Mouse (Mus musculus) lung, embryonic 16.5 days (tissue): ENCODE measurements at regions not wholly inside any gene's neighbourhood (a gene's known extent, or its start where the extent isn't known, plus 50 kb on each side); places are given as distances from the start of the nearest gene placed in this dataset.
A peak's percentile ranks its signal among the peaks of the same experiment; 100 is the strongest.

Experiments used
- ATAC-seq: fragments of 200-750 bp; cut with Nextera tagmentation; 2 replicates; pipeline ENCODE4 v1.8.0; 2017; ENCODE audit warnings: low read depth, mild to moderate bottlenecking, moderate library complexity
- H3K27ac ChIP-seq: fragments of 300-500 bp; sonication (generic); 2 replicates; pipeline ENCODE4 v1.5.1; 2014; ENCODE audit warnings: mild to moderate bottlenecking, control low read depth, low read length
- H3K27me3 ChIP-seq: fragments of 300-500 bp; sonication (generic); 2 replicates; pipeline ENCODE4 v1.6.1; 2014; ENCODE audit warnings: low read depth, low read length, mixed read lengths; ENCODE audit not compliant: control insufficient read depth, insufficient read depth
- H3K36me3 ChIP-seq: fragments of 300-500 bp; sonication (generic); 2 replicates; pipeline ENCODE4 v1.6.1; 2014; ENCODE audit warnings: low read length; ENCODE audit not compliant: control insufficient read depth, insufficient read depth
- H3K4me1 ChIP-seq: fragments of 300-500 bp; sonication (generic); replicated peaks from 2 replicates; pipeline ENCODE4 v1.6.1; 2014; ENCODE audit warnings: low read length, mixed read lengths; ENCODE audit not compliant: control insufficient read depth, insufficient read depth
- H3K4me2 ChIP-seq: fragments of 300-500 bp; sonication (generic); 2 replicates; pipeline ENCODE4 v1.6.1; 2014; ENCODE audit warnings: low read depth, low read length, control low read depth
- H3K4me3 ChIP-seq: fragments of 300-500 bp; sonication (generic); 2 replicates; pipeline ENCODE4 v1.5.1; 2014; ENCODE audit warnings: mild to moderate bottlenecking, low read length, control low read depth
- H3K9ac ChIP-seq: fragments of 300-500 bp; sonication (generic); 2 replicates; pipeline ENCODE4 v1.6.1; 2014; ENCODE audit warnings: low read length, control low read depth
- H3K9me3 ChIP-seq: fragments of 300-500 bp; sonication (generic); 2 replicates; pipeline ENCODE4 v1.6.1; 2016; ENCODE audit warnings: low read length; ENCODE audit not compliant: control insufficient read depth
- WGBS: fragments of 180-500 bp; shearing (Covaris S2); extraction: QIAGEN DNeasy Blood & Tissue Kit; methylation state at CpG from one replicate; pipeline ENCODE4 v1.1.7; 2014; 5-methylcytosine and 5-hydroxymethylcytosine counted together

GRCm38 (mm10) chr1:61050346-61050745 lies 72.6 kb downstream of the Icos start:
- no peak overlapping the region for H3K4me2 ChIP-seq
- no peaks in the 10 kb centered on the region for H3K4me1 ChIP-seq
- no peaks in the 10 kb centered on the region for H3K36me3 ChIP-seq
- 76% methylated on average over 4 of the region's 4 CpGs for WGBS
- no peak overlapping the region for H3K27ac ChIP-seq
- H3K4me3 ChIP-seq: no peak overlapping the region
- ATAC-seq: no peak
- H3K9ac ChIP-seq: no peak overlapping the region
- no peaks in the 10 kb centered on the region for H3K27me3 ChIP-seq
- no peaks in the 10 kb centered on the region for H3K9me3 ChIP-seq

DNA sequence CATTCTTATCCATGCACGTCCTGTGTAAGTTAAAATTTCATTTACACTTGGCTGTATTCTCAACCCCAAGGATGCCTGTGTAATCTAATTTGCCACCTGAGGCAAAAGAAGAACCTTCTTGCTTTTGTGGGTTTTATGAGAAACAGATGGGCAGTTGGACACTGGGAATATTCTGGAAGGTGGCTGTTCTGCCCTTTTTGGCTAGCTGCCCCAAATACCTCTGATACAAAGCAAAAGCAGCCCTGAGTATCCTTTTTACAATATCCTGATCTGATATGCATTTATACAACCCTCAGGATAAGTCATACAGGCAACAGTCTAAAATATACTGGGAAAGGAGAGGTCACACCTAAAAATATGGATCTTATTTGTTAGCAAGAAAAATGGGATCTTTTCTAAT lies 75.9 kb downstream of the Icos start:
- H3K4me1 ChIP-seq: no peaks in the 10 kb centered on the region
- no peaks in the 10 kb centered on the region for H3K9me3 ChIP-seq
- H3K36me3 ChIP-seq: no peaks in the 10 kb centered on the region
- ATAC-seq: no peak
- no peak overlapping the region for H3K4me3 ChIP-seq
- H3K27me3 ChIP-seq: no peaks in the 10 kb centered on the region
- WGBS: 48% methylated on average over 1 of the region's 1 CpGs
- H3K27ac ChIP-seq: no peak overlapping the region
- H3K9ac ChIP-seq: no peak overlapping the region
- no peak overlapping the region for H3K4me2 ChIP-seq

- no peak overlapping the region for H3K27ac ChIP-seq
- H3K27me3 ChIP-seq: no peaks in the 10 kb centered on the region
- no peaks in the 10 kb centered on the region for H3K36me3 ChIP-seq
- no peak overlapping the region for H3K4me3 ChIP-seq
- no peaks in the 10 kb centered on the region for H3K9me3 ChIP-seq
- WGBS: 66% methylated on average over 6 of the region's 6 CpGs
- no peak overlapping the region for H3K4me2 ChIP-seq
- no peaks in the 10 kb centered on the region for H3K4me1 ChIP-seq
- H3K9ac ChIP-seq: no peak overlapping the region
- ATAC-seq: no peak
Measured at GRCm38 (mm10) chr1:61054391-61054790, 76.7 kb downstream of the Icos start.

DNA sequence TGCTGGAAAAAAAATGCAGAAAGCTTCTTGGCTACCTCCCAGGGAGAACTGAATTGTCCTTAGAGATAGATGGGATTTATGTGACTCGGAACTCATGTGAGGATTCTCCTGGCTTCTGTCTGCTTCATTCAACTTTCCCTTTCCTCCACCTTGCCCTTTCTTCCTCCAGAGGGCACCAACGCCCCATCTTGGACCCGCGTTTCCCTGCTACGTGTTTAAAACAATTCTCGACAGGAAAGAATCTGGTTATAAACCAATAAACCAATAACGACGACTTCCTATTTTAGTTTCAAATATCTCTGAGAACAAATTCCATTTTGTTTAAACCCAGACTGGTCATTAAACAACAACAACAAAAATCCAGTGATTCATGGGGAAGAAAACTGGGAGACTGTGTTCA lies 77.4 kb downstream of the Icos start:
- H3K4me2 ChIP-seq: peak overlapping the region; percentile 35; the same call in 1 of the 2 replicates
- no peak overlapping the region for H3K27ac ChIP-seq
- H3K9me3 ChIP-seq: no peaks in the 10 kb centered on the region
- no peaks in the 10 kb centered on the region for H3K27me3 ChIP-seq
- no peak for ATAC-seq
- H3K4me1 ChIP-seq: 0 out of 2 replicates have a peak, but pooled peaks cover 2% of the 10 kb centered on the region
- H3K9ac ChIP-seq: no peak overlapping the region
- WGBS: 3% methylated on average over 8 of the region's 8 CpGs
- no peaks in the 10 kb centered on the region for H3K36me3 ChIP-seq
- H3K4me3 ChIP-seq: 0 out of 2 replicates have a peak overlapping the region, but pooled peaks have one; percentile 8

GRCm38 (mm10) chr1:61059910-61060536 lies 82.3 kb downstream of the Icos start:
- Histone ChIP-seq H3K4me1 (0 out of 2 replicates have a peak, but pooled peaks cover 4% of the 10 kb centered on the region), H3K27ac (no peak overlapping the region), H3K36me3 (no peaks in the 10 kb centered on the region), H3K4me3 (no peak overlapping the region), H3K27me3 (no peaks in the 10 kb centered on the region), H3K9ac (no peak overlapping the region), H3K4me2 (peak overlapping the region; percentile 37), H3K9me3 (no peaks in the 10 kb centered on the region)
- 21% methylated on average over 11 of the region's 11 CpGs for WGBS
- ATAC-seq: peak; percentile 31

- no peak overlapping the region for H3K27ac ChIP-seq
- no peak overlapping the region for H3K4me2 ChIP-seq
- 69% methylated on average over 3 of the region's 3 CpGs for WGBS
- ATAC-seq: no peak
- H3K4me1 ChIP-seq: 0 out of 2 replicates have a peak, but pooled peaks cover 4% of the 10 kb centered on the region
- H3K9me3 ChIP-seq: no peaks in the 10 kb centered on the region
- no peaks in the 10 kb centered on the region for H3K36me3 ChIP-seq
- H3K27me3 ChIP-seq: no peaks in the 10 kb centered on the region
- H3K9ac ChIP-seq: no peak overlapping the region
- H3K4me3 ChIP-seq: no peak overlapping the region
Measured at GRCm38 (mm10) chr1:61061892-61062460, 84.2 kb downstream of the Icos start.

DNA sequence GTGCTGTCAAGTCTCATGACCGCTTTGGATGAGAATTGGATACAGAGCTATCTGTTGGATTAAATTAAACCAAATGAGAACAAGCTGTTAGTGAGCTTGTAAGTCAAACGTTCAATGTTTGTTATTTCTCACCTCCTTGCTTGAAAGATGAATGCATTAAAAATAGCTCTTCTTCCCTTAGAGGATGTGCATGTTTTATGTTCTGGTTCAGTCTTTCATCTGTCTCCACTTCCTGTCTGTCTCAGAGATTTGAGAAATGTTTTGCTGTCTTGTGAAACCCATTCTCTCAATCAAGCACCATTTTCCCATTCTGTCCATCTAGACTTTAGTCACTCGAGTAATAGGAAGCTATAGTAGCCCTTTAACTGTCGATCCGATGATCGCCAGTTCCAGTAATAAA lies 90.4 kb downstream of the Icos start:
- Histone ChIP-seq H3K9me3 (no peaks in the 10 kb centered on the region), H3K27me3 (no peaks in the 10 kb centered on the region), H3K4me2 (no peak overlapping the region), H3K4me1 (no peaks in the 10 kb centered on the region), H3K9ac (no peak overlapping the region), H3K27ac (no peak overlapping the region), H3K4me3 (no peak overlapping the region), H3K36me3 (no peaks in the 10 kb centered on the region)
- ATAC-seq: no peak
- 62% methylated on average over 6 of the region's 6 CpGs for WGBS

GRCm38 (mm10) chr1:61074127-61074526 lies 96.4 kb downstream of the Icos start:
- Histone ChIP-seq H3K27me3 (no peaks in the 10 kb centered on the region), H3K27ac (no peak overlapping the region), H3K9ac (no peak overlapping the region), H3K36me3 (no peaks in the 10 kb centered on the region), H3K9me3 (no peaks in the 10 kb centered on the region), H3K4me2 (no peak overlapping the region), H3K4me1 (no peaks in the 10 kb centered on the region), H3K4me3 (no peak overlapping the region)
- 84% methylated on average over 2 of the region's 2 CpGs for WGBS
- no peak for ATAC-seq

DNA sequence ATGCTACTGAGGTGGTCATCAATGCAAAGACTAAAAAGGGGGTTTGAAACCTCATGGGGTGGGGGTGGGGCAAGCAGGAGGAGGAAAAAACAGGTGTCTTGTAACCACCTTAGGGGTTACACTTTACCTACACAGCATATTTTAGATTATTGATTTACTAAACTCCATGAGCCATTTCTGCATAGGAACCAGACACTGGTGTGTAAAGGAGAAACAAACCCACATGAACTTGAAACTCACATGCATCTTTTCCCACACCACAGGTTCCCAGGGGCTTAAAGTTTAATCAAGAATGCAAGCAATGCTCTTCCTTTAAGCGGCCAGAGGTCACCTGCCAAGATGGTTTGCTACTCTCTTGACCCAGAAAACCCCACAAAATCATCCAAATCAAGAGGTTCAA lies 97.6 kb downstream of the Icos start:
- 61% methylated on average over 1 of the region's 1 CpGs for WGBS

More for the DNA sequence above, 97.6 kb downstream of the Icos start:
- no peaks in the 10 kb centered on the region for H3K4me1 ChIP-seq
- no peak overlapping the region for H3K4me3 ChIP-seq
- no peak for ATAC-seq
- no peak overlapping the region for H3K27ac ChIP-seq
- H3K9ac ChIP-seq: no peak overlapping the region
- no peaks in the 10 kb centered on the region for H3K9me3 ChIP-seq
- no peaks in the 10 kb centered on the region for H3K27me3 ChIP-seq
- H3K4me2 ChIP-seq: no peak overlapping the region
- H3K36me3 ChIP-seq: no peaks in the 10 kb centered on the region
